Mouse (Mus musculus): Measurements from ENCODE around the gene Jkamp. TPM values are rescaled to one million over a fixed set of nuclear protein-coding genes. Genes with fewer than 3 reads are reported as not detected.

Jkamp gene
- polyA plus RNA-seq, 1 experiment from 2014 or later: 48.2 TPM

GRCm38 (mm10) chr12:72081961-72082360, 3.4 kb upstream of the Jkamp start:
- Histone ChIP-seq H3K27me3 (ENCODE audit: control insufficient read depth, insufficient read depth, low read length) (no peaks in the 10 kb centered on the region), H3K9me3 (replicated peaks; ENCODE audit: control insufficient read depth, low read length) (no peaks in the 10 kb centered on the region), H3K9ac (replicated peaks; ENCODE audit: low read length) (no peak overlapping the region), H3K4me1 (ENCODE audit: control insufficient read depth, insufficient read depth, low read length) (no peaks in the 10 kb centered on the region), H3K27ac (replicated peaks; ENCODE audit: low read depth, low read length) (no peak overlapping the region), H3K4me3 (ENCODE audit: low read depth, low read length) (no peak overlapping the region), H3K4me2 (ENCODE audit: low read depth, low read length) (no peak overlapping the region), H3K36me3 (replicated peaks; ENCODE audit: control insufficient read depth, insufficient read depth, low read depth, low read length) (no peaks in the 10 kb centered on the region)
- 65% methylated on average over 3 of the region's 3 CpGs for WGBS
- no peak for DNase-seq (ENCODE audit: low spot score)
- ATAC-seq (replicated peaks; ENCODE audit: insufficient number of reproducible peaks, low FRiP score, low TSS enrichment, low read depth): no peak

DNA sequence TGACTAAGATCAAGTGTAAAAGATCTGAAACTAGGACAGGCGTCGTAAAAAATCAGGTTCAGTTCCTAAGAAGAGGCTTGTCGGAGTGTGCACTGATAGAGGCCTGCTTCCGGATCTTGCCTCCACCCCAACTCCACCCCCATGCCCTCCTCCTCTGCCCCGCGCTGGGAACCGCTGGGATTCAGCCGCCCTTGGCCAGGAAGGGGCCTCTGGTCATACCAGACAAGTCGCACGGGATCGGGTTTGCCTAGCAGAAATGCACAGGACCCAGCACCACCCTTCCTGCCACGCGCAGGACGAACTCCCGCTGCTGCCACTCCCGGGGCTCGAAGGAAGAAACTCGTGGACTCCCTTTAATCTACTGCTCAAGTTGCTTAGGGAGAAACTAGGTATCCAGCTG, 3.0 kb upstream of the Jkamp start:
- Histone ChIP-seq H3K36me3 (replicated peaks; ENCODE audit: control insufficient read depth, insufficient read depth, low read depth, low read length) (no peaks in the 10 kb centered on the region), H3K27me3 (ENCODE audit: control insufficient read depth, insufficient read depth, low read length) (no peaks in the 10 kb centered on the region), H3K27ac (replicated peaks; ENCODE audit: low read depth, low read length) (no peak overlapping the region), H3K4me2 (ENCODE audit: low read depth, low read length) (peak overlapping the region; percentile 26), H3K4me1 (ENCODE audit: control insufficient read depth, insufficient read depth, low read length) (no peaks in the 10 kb centered on the region), H3K9me3 (replicated peaks; ENCODE audit: control insufficient read depth, low read length) (no peaks in the 10 kb centered on the region), H3K9ac (replicated peaks; ENCODE audit: low read length) (peak overlapping the region; percentile 9; the same call in 1 of the 2 replicates), H3K4me3 (ENCODE audit: low read depth, low read length) (no peak overlapping the region)
- 22% methylated on average over 18 of the region's 18 CpGs for WGBS
- ATAC-seq (replicated peaks; ENCODE audit: insufficient number of reproducible peaks, low FRiP score, low TSS enrichment, low read depth): no peak
- DNase-seq (ENCODE audit: low spot score): no peak

- Histone ChIP-seq H3K27ac (replicated peaks; ENCODE audit: low read depth, low read length) (no peak overlapping the region), H3K9ac (replicated peaks; ENCODE audit: low read length) (no peak overlapping the region), H3K36me3 (replicated peaks; ENCODE audit: control insufficient read depth, insufficient read depth, low read depth, low read length) (no peaks in the 10 kb centered on the region), H3K9me3 (replicated peaks; ENCODE audit: control insufficient read depth, low read length) (no peaks in the 10 kb centered on the region), H3K4me3 (ENCODE audit: low read depth, low read length) (no peak overlapping the region), H3K27me3 (ENCODE audit: control insufficient read depth, insufficient read depth, low read length) (no peaks in the 10 kb centered on the region), H3K4me2 (ENCODE audit: low read depth, low read length) (no peak overlapping the region), H3K4me1 (ENCODE audit: control insufficient read depth, insufficient read depth, low read length) (no peaks in the 10 kb centered on the region)
- WGBS: 84% methylated on average over 9 of the region's 9 CpGs
- ATAC-seq (replicated peaks; ENCODE audit: insufficient number of reproducible peaks, low FRiP score, low TSS enrichment, low read depth) (no peak), DNase-seq (ENCODE audit: low spot score) (no peak)
Observed at GRCm38 (mm10) chr12:72083265-72083664, 2.1 kb upstream of the Jkamp start.

DNA sequence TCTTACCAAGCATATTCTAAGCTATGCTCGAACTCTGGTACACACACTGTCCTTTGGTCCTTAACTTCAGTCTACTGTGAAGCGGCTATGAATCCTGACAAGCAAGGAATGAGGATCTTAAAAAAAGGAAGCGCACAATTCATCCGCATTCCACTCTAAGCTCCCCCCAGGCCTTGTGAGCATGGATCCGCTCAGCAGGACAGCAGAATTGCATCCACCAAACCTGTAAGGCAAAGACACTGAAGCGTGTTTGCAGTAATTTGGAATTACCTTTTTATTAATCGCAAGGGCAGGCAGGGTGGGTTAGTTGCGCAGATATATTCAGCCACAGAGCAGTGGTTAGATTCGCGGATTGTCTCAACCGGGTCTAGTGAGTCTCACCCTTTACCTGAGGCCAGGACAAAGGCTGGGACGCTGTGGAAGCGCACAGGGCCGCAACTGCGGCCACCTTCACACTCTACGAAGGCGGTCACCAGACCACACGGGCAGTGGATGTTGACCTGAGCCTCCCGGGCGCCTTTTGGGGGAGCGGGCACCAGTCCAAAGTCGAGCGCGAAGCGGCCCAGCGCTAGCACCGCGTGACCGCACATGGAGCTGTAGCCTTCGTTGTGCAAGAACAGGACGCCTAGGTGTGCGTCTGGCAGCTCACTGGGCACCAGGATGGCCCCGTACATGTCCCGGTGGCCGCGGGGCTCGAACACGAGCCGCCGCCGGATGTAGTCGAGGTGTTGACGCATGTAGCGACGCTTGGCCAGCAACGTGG, 947 bp upstream of the Jkamp start:
- peak overlapping the region; percentile 52 for H3K4me3 ChIP-seq (ENCODE audit: low read depth, low read length)
- H3K9ac ChIP-seq (replicated peaks; ENCODE audit: low read length): peak overlapping the region; percentile 73
- H3K36me3 ChIP-seq (replicated peaks; ENCODE audit: control insufficient read depth, insufficient read depth, low read depth, low read length): no peaks in the 10 kb centered on the region
- no peaks in the 10 kb centered on the region for H3K4me1 ChIP-seq (ENCODE audit: control insufficient read depth, insufficient read depth, low read length)
- H3K9me3 ChIP-seq (replicated peaks; ENCODE audit: control insufficient read depth, low read length): no peaks in the 10 kb centered on the region
- peak overlapping the region; percentile 59; the same call in 1 of the 2 replicates for H3K27ac ChIP-seq (replicated peaks; ENCODE audit: low read depth, low read length)
- DNase-seq (ENCODE audit: low spot score): peak; percentile 62
- WGBS: 2% methylated on average over 46 of the region's 46 CpGs
- peak; percentile 11 for ATAC-seq (replicated peaks; ENCODE audit: insufficient number of reproducible peaks, low FRiP score, low TSS enrichment, low read depth)
- no peaks in the 10 kb centered on the region for H3K27me3 ChIP-seq (ENCODE audit: control insufficient read depth, insufficient read depth, low read length)
- H3K4me2 ChIP-seq (ENCODE audit: low read depth, low read length): peak overlapping the region; percentile 76

- under 1% methylated on average over 31 of the region's 31 CpGs for WGBS
- ATAC-seq (replicated peaks; ENCODE audit: insufficient number of reproducible peaks, low FRiP score, low TSS enrichment, low read depth): no peak; the same call in 1 of the 2 replicates
Observed at GRCm38 (mm10) chr12:72085024-72085328, 413 bp upstream of the Jkamp start.

GRCm38 (mm10) chr12:72086166-72086825, 907 bp downstream of the Jkamp start:
- H3K4me2 ChIP-seq (ENCODE audit: low read depth, low read length): peak overlapping the region; percentile 40
- ATAC-seq (replicated peaks; ENCODE audit: insufficient number of reproducible peaks, low FRiP score, low TSS enrichment, low read depth): no peak
- H3K4me1 ChIP-seq (ENCODE audit: control insufficient read depth, insufficient read depth, low read length): no peaks in the 10 kb centered on the region
- peak overlapping the region; percentile 91 for H3K27ac ChIP-seq (replicated peaks; ENCODE audit: low read depth, low read length)
- no peaks in the 10 kb centered on the region for H3K27me3 ChIP-seq (ENCODE audit: control insufficient read depth, insufficient read depth, low read length)
- WGBS: 2% methylated on average over 18 of the region's 18 CpGs
- H3K9ac ChIP-seq (replicated peaks; ENCODE audit: low read length): peak overlapping the region; percentile 74
- H3K36me3 ChIP-seq (replicated peaks; ENCODE audit: control insufficient read depth, insufficient read depth, low read depth, low read length): no peaks in the 10 kb centered on the region
- DNase-seq (ENCODE audit: low spot score): no peak
- H3K9me3 ChIP-seq (replicated peaks; ENCODE audit: control insufficient read depth, low read length): no peaks in the 10 kb centered on the region
- peak overlapping the region; percentile 52 for H3K4me3 ChIP-seq (ENCODE audit: low read depth, low read length)

More at GRCm38 (mm10) chr12:72085024-72085328, 413 bp upstream of the Jkamp start:
- Histone ChIP-seq H3K9ac (replicated peaks; ENCODE audit: low read length) (peak overlapping the region; percentile 73), H3K4me3 (ENCODE audit: low read depth, low read length) (peak overlapping the region; percentile 52), H3K27me3 (ENCODE audit: control insufficient read depth, insufficient read depth, low read length) (no peaks in the 10 kb centered on the region), H3K4me2 (ENCODE audit: low read depth, low read length) (peak overlapping the region; percentile 76), H3K4me1 (ENCODE audit: control insufficient read depth, insufficient read depth, low read length) (no peaks in the 10 kb centered on the region), H3K9me3 (replicated peaks; ENCODE audit: control insufficient read depth, low read length) (no peaks in the 10 kb centered on the region), H3K27ac (replicated peaks; ENCODE audit: low read depth, low read length) (peak overlapping the region; percentile 59; the same call in 1 of the 2 replicates), H3K36me3 (replicated peaks; ENCODE audit: control insufficient read depth, insufficient read depth, low read depth, low read length) (no peaks in the 10 kb centered on the region)
- no peak for DNase-seq (ENCODE audit: low spot score)

DNA sequence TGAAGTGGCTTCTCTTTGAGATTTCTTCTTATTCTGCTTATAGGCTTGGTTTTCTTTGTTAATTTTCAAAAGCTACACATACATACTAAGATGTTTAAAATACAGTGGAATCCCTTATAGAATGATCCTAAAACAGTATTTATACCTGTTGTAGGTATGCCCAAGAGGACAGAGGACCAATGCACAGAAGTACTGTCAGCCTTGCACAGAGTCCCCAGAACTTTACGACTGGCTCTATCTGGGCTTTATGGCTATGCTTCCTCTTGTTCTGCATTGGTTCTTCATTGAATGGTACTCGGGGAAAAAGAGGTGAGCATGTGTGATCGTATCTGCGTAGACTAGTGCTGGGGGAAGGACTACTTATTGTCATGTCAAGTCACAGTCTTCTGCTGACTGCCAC, 4.4 kb downstream of the Jkamp start:
- H3K36me3 ChIP-seq (replicated peaks; ENCODE audit: control insufficient read depth, insufficient read depth, low read depth, low read length): peaks cover 4% of the 10 kb centered on the region; the same call in 1 of the 2 replicates
- H3K4me3 ChIP-seq (ENCODE audit: low read depth, low read length): no peak overlapping the region
- ATAC-seq (replicated peaks; ENCODE audit: insufficient number of reproducible peaks, low FRiP score, low TSS enrichment, low read depth) (no peak), DNase-seq (ENCODE audit: low spot score) (no peak)
- H3K27ac ChIP-seq (replicated peaks; ENCODE audit: low read depth, low read length): no peak overlapping the region
- WGBS: 93% methylated on average over 4 of the region's 4 CpGs
- H3K27me3 ChIP-seq (ENCODE audit: control insufficient read depth, insufficient read depth, low read length): no peaks in the 10 kb centered on the region
- no peak overlapping the region for H3K9ac ChIP-seq (replicated peaks; ENCODE audit: low read length)
- H3K4me1 ChIP-seq (ENCODE audit: control insufficient read depth, insufficient read depth, low read length): no peaks in the 10 kb centered on the region
- H3K4me2 ChIP-seq (ENCODE audit: low read depth, low read length): no peak overlapping the region
- H3K9me3 ChIP-seq (replicated peaks; ENCODE audit: control insufficient read depth, low read length): no peaks in the 10 kb centered on the region

GRCm38 (mm10) chr12:72096966-72097365, 11.6 kb downstream of the Jkamp start:
- H3K4me2 ChIP-seq (ENCODE audit: low read depth, low read length): no peak overlapping the region
- DNase-seq (ENCODE audit: low spot score) (no peak), ATAC-seq (replicated peaks; ENCODE audit: insufficient number of reproducible peaks, low FRiP score, low TSS enrichment, low read depth) (no peak)
- no peaks in the 10 kb centered on the region for H3K27me3 ChIP-seq (ENCODE audit: control insufficient read depth, insufficient read depth, low read length)
- peaks cover 4% of the 10 kb centered on the region for H3K36me3 ChIP-seq (replicated peaks; ENCODE audit: control insufficient read depth, insufficient read depth, low read depth, low read length)
- H3K9ac ChIP-seq (replicated peaks; ENCODE audit: low read length): no peak overlapping the region
- H3K27ac ChIP-seq (replicated peaks; ENCODE audit: low read depth, low read length): no peak overlapping the region
- no peak overlapping the region for H3K4me3 ChIP-seq (ENCODE audit: low read depth, low read length)
- 94% methylated on average over 8 of the region's 8 CpGs for WGBS
- no peaks in the 10 kb centered on the region for H3K9me3 ChIP-seq (replicated peaks; ENCODE audit: control insufficient read depth, low read length)
- no peaks in the 10 kb centered on the region for H3K4me1 ChIP-seq (ENCODE audit: control insufficient read depth, insufficient read depth, low read length)
